In genomic region chr15:102972254-102972653, GRCm38 (mm10) we compare ENCODE assay signal across 29 mouse cellular contexts. TPM values are rescaled to one million over a fixed set of nuclear protein-coding genes. Genes with fewer than 3 reads are reported as not detected.
DNase-seq lines count a peak whose midpoint lies in the region; ATAC-seq and TF ChIP-seq lines count a peak whose summit lies in the region.
"Had no signal": no experiment of that assay in that cellular context is flagged by ENCODE, and none has a peak within 500 bp of the region (broad histone marks: within the 10 kb centered on the region; RNA-seq: fewer than 3 reads in every experiment).

No protein-coding gene starts in this region.

- no peaks in the 10 kb centered on the region for H3K27me3 ChIP-seq in kidney, postnatal 0 days (ENCODE audit: insufficient read depth, low read length)
- H3K27me3 ChIP-seq in limb, embryonic 12.5 days, result peaks cover 93% of the 10 kb centered on the region
- no peaks in the 10 kb centered on the region; the same call in 1 of the 2 replicates for H3K27me3 ChIP-seq in neural tube, embryonic 14.5 days (ENCODE audit: control insufficient read depth, insufficient read depth, low read length)
- peaks cover 86% of the 10 kb centered on the region for H3K27me3 ChIP-seq in hindbrain, embryonic 16.5 days (replicated peaks; ENCODE audit: control insufficient read depth, insufficient read depth, low read length)

- H3K27ac ChIP-seq in kidney, postnatal 0 days, result peak overlapping the region; percentile 55
- H3K27ac ChIP-seq in limb, embryonic 12.5 days, result peak overlapping the region; percentile 32; the same call in 1 of the 2 replicates
- peak overlapping the region; percentile 99 for H3K27ac ChIP-seq in neural tube, embryonic 14.5 days (ENCODE audit: low read depth, low read length)
- no peak overlapping the region for H3K27ac ChIP-seq in hindbrain, embryonic 16.5 days (ENCODE audit: low read depth, low read length)
- H3K27ac ChIP-seq: heart, embryonic 13.5 days; hindbrain, embryonic 14.5 days had no signal

- peaks cover 16% of the 10 kb centered on the region for H3K4me1 ChIP-seq in kidney, postnatal 0 days (replicated peaks; ENCODE audit: insufficient read depth, low read length)
- H3K4me1 ChIP-seq in limb, embryonic 12.5 days (replicated peaks), result peaks cover 49% of the 10 kb centered on the region
- H3K4me1 ChIP-seq in neural tube, embryonic 14.5 days (ENCODE audit: control insufficient read depth, insufficient read depth, low read length), result peaks cover 9% of the 10 kb centered on the region; the same call in 1 of the 2 replicates
- H3K4me1 ChIP-seq in hindbrain, embryonic 16.5 days (ENCODE audit: control insufficient read depth, insufficient read depth, low read depth, low read length), result no peaks in the 10 kb centered on the region

- peak; percentile 4 for DNase-seq in gastrocnemius, postnatal 25 days
- no peak for DNase-seq in gastrocnemius, adult 18-20 months (ENCODE audit: low spot score)
- DNase-seq in kidney, postnatal 0 days (ENCODE audit: low spot score), result no peak
- no peak for DNase-seq in kidney, postnatal 14 days
- DNase-seq in right cerebral cortex, adult 2 months (ENCODE audit: low spot score in 2 of 2), result no peak
- DNase-seq: adrenal gland, postnatal 36 days; cerebellum, adult 11-12 months; cerebellum, postnatal 25 days; embryo, embryonic 11 days; heart, adult 11 months; heart, postnatal 36 days; layer of hippocampus, adult 9-11 months; liver, postnatal 0 days; lung, postnatal 10 days; right cerebral cortex, postnatal 25 days had no signal

- peak overlapping the region; percentile 90 for H3K4me2 ChIP-seq in kidney, postnatal 0 days (ENCODE audit: low read length)
- peak overlapping the region; percentile 82 for H3K4me2 ChIP-seq in limb, embryonic 12.5 days
- H3K4me2 ChIP-seq in neural tube, embryonic 14.5 days (ENCODE audit: low read depth, low read length), result peak overlapping the region; percentile 94
- H3K4me2 ChIP-seq in hindbrain, embryonic 16.5 days (ENCODE audit: low read length), result no peak overlapping the region
- H3K4me2 ChIP-seq: heart, embryonic 13.5 days; hindbrain, embryonic 14.5 days had no signal

- no peak for ATAC-seq in kidney, postnatal 0 days (replicated peaks; ENCODE audit: low FRiP score, low read depth)
- ATAC-seq in limb, embryonic 12.5 days (ENCODE audit: insufficient number of reproducible peaks, insufficient read depth, low FRiP score, low TSS enrichment, low read depth), result no peak
- no peak for ATAC-seq in neural tube, embryonic 14.5 days (ENCODE audit: low read depth)
- no peak for ATAC-seq in hindbrain, embryonic 16.5 days
- ATAC-seq: forebrain, embryonic 16.5 days; liver, postnatal 0 days had no signal

- H3K9ac ChIP-seq in kidney, postnatal 0 days (ENCODE audit: low read depth, low read length), result peak overlapping the region; percentile 67
- peak overlapping the region; percentile 50 for H3K9ac ChIP-seq in limb, embryonic 12.5 days (replicated peaks)
- H3K9ac ChIP-seq in neural tube, embryonic 14.5 days (replicated peaks; ENCODE audit: low read depth, low read length), result peak overlapping the region; percentile 100
- H3K9ac ChIP-seq in hindbrain, embryonic 16.5 days (ENCODE audit: low read depth, low read length), result no peak overlapping the region
- H3K9ac ChIP-seq: heart, embryonic 13.5 days; hindbrain, embryonic 14.5 days; liver, postnatal 0 days had no signal

- peak overlapping the region; percentile 51 for H3K4me3 ChIP-seq in kidney, postnatal 0 days (replicated peaks; ENCODE audit: low read depth, low read length)
- H3K4me3 ChIP-seq in limb, embryonic 12.5 days (replicated peaks), result peak overlapping the region; percentile 34
- peak overlapping the region; percentile 87 for H3K4me3 ChIP-seq in neural tube, embryonic 14.5 days (ENCODE audit: low read depth, low read length)
- no peak overlapping the region for H3K4me3 ChIP-seq in hindbrain, embryonic 16.5 days (ENCODE audit: low read length)
- H3K4me3 ChIP-seq: heart, embryonic 13.5 days; megakaryocyte, embryonic 14.5 days had no signal

- 4% methylated on average over 21 of the region's 21 CpGs for WGBS in kidney, postnatal 0 days
- 1% methylated on average over 21 of the region's 21 CpGs for WGBS in limb, embryonic 12.5 days
- WGBS in neural tube, embryonic 14.5 days, result 2% methylated on average over 21 of the region's 21 CpGs
- under 1% methylated on average over 21 of the region's 21 CpGs for WGBS in hindbrain, embryonic 16.5 days

- H3K9me3 ChIP-seq in kidney, postnatal 0 days (replicated peaks; ENCODE audit: low read length), result no peaks in the 10 kb centered on the region
- H3K9me3 ChIP-seq in limb, embryonic 12.5 days, result no peaks in the 10 kb centered on the region
- H3K9me3 ChIP-seq in neural tube, embryonic 14.5 days (ENCODE audit: control insufficient read depth, low read length), result no peaks in the 10 kb centered on the region
- 0 out of 2 replicates have a peak, but pooled peaks cover 2% of the 10 kb centered on the region for H3K9me3 ChIP-seq in hindbrain, embryonic 16.5 days (ENCODE audit: control insufficient read depth, low read length)
- H3K9me3 ChIP-seq: heart, embryonic 13.5 days; megakaryocyte, embryonic 14.5 days had no signal

- no peak for TF ChIP-seq CTCF in kidney, postnatal 0 days (IDR thresholded peaks at IDR 0.05; ENCODE audit: low read depth)

- no peaks in the 10 kb centered on the region for H3K36me3 ChIP-seq in kidney, postnatal 0 days (ENCODE audit: insufficient read depth, low read length)
- no peaks in the 10 kb centered on the region for H3K36me3 ChIP-seq in limb, embryonic 12.5 days
- no peaks in the 10 kb centered on the region for H3K36me3 ChIP-seq in neural tube, embryonic 14.5 days (ENCODE audit: control insufficient read depth, insufficient read depth, low read length)
- no peaks in the 10 kb centered on the region for H3K36me3 ChIP-seq in hindbrain, embryonic 16.5 days (ENCODE audit: control insufficient read depth, insufficient read depth, low read length)
- H3K36me3 ChIP-seq: heart, embryonic 13.5 days had no signal

RNA-seq across cellular contexts. Expression of gene Hoxc9, which starts 4.0 kb away (rescaled TPM):
- total RNA-seq in gastrocnemius, postnatal 25 days (2021), result 1 to 10 TPM; 4.6 to 6.5 TPM
- total RNA-seq in gastrocnemius, adult 18-20 months (2021), result 1 to 10 TPM; 6.8 to 7.4 TPM
- 11.0 and 12.4 TPM in 2 replicates for polyA plus RNA-seq in kidney, postnatal 0 days (2015; fragmentation: Nextera tagmentation; extraction: Ambion mirVana)
- 3.6 TPM in 2 replicates for polyA plus RNA-seq in limb, embryonic 12.5 days (2016; fragmentation: Nextera tagmentation; extraction: Ambion mirVana)
- 46.9 and 49.8 TPM in 2 replicates for polyA plus RNA-seq in neural tube, embryonic 14.5 days (2014; fragmentation: Nextera tagmentation; extraction: Ambion mirVana)
- polyA plus RNA-seq in hindbrain, embryonic 16.5 days (2015; fragmentation: Nextera tagmentation; extraction: Ambion mirVana), result 0.16 and 0.31 TPM in 2 replicates
- total RNA-seq: heart, postnatal 36 days; liver, adult 2 months; midbrain, postnatal 0 days; neutrophil, adult 5-6 weeks had no signal
- polyA plus RNA-seq: embryonic facial prominence, embryonic 14.5 days; forebrain, embryonic 16.5 days; heart, embryonic 13.5 days; liver, adult 2 months; liver, postnatal 0 days; midbrain, postnatal 0 days; spleen, adult 2 months; stomach, embryonic 14.5 days had no signal

RNA-seq across cellular contexts. Expression of gene Hoxc5, which starts 5.0 kb away (rescaled TPM):
- total RNA-seq in gastrocnemius, postnatal 25 days (2021), result 1 to 10 TPM; 1.6 to 1.8 TPM
- total RNA-seq in gastrocnemius, adult 18-20 months (2021), result 1 to 10 TPM; 1.5 to 2.1 TPM
- polyA plus RNA-seq in kidney, postnatal 0 days (2015; fragmentation: Nextera tagmentation; extraction: Ambion mirVana), result 2.7 and 3.9 TPM in 2 replicates
- polyA plus RNA-seq in limb, embryonic 12.5 days (2016; fragmentation: Nextera tagmentation; extraction: Ambion mirVana), result 6.3 and 12.2 TPM in 2 replicates
- 3.6 and 10.2 TPM in 2 replicates for polyA plus RNA-seq in neural tube, embryonic 14.5 days (2014; fragmentation: Nextera tagmentation; extraction: Ambion mirVana)
- 19.1 and 20.4 TPM in 2 replicates for polyA plus RNA-seq in hindbrain, embryonic 16.5 days (2015; fragmentation: Nextera tagmentation; extraction: Ambion mirVana)
- total RNA-seq: heart, postnatal 36 days; neutrophil, adult 5-6 weeks had no signal
- polyA plus RNA-seq: forebrain, embryonic 16.5 days; liver, adult 2 months; liver, postnatal 0 days; midbrain, postnatal 0 days had no signal

RNA-seq across cellular contexts. Expression of gene Hoxc10, which starts 5.7 kb away (rescaled TPM):
- total RNA-seq in gastrocnemius, postnatal 25 days (2021), result 10 to 100 TPM; 61.5 to 69.5 TPM
- 10 to 100 TPM; 78.5 to 88.0 TPM for total RNA-seq in gastrocnemius, adult 18-20 months (2021)
- polyA plus RNA-seq in kidney, postnatal 0 days (2015; fragmentation: Nextera tagmentation; extraction: Ambion mirVana), result 30.6 and 34.1 TPM in 2 replicates
- polyA plus RNA-seq in limb, embryonic 12.5 days (2016; fragmentation: Nextera tagmentation; extraction: Ambion mirVana), result 20.7 and 21.2 TPM in 2 replicates
- polyA plus RNA-seq in neural tube, embryonic 14.5 days (2014; fragmentation: Nextera tagmentation; extraction: Ambion mirVana), result 46.1 and 94.7 TPM in 2 replicates
- polyA plus RNA-seq in hindbrain, embryonic 16.5 days (2015; fragmentation: Nextera tagmentation; extraction: Ambion mirVana), result not detected in 2 replicates
- total RNA-seq: heart, postnatal 36 days; liver, adult 2 months; midbrain, postnatal 0 days; neutrophil, adult 5-6 weeks had no signal
- polyA plus RNA-seq: embryonic facial prominence, embryonic 14.5 days; forebrain, embryonic 16.5 days; heart, embryonic 13.5 days; hindbrain, embryonic 14.5 days; liver, adult 2 months; liver, postnatal 0 days; midbrain, postnatal 0 days; spleen, adult 2 months; stomach, embryonic 14.5 days had no signal

RNA-seq across cellular contexts. Expression of gene Hoxc11, which starts 18.0 kb away (rescaled TPM):
- 1 to 10 TPM; 6.2 to 7.2 TPM for total RNA-seq in gastrocnemius, postnatal 25 days (2021)
- total RNA-seq in gastrocnemius, adult 18-20 months (2021), result 1 to 10 TPM; 6.7 to 8.3 TPM
- polyA plus RNA-seq in kidney, postnatal 0 days (2015; fragmentation: Nextera tagmentation; extraction: Ambion mirVana), result 1.5 and 1.8 TPM in 2 replicates
- polyA plus RNA-seq in limb, embryonic 12.5 days (2016; fragmentation: Nextera tagmentation; extraction: Ambion mirVana), result 3.5 and 5.2 TPM in 2 replicates
- not detected in 2 replicates for polyA plus RNA-seq in neural tube, embryonic 14.5 days (2014; fragmentation: Nextera tagmentation; extraction: Ambion mirVana)
- polyA plus RNA-seq in hindbrain, embryonic 16.5 days (2015; fragmentation: Nextera tagmentation; extraction: Ambion mirVana), result not detected in 2 replicates
- total RNA-seq: adrenal gland, postnatal 36 days; heart, postnatal 36 days; liver, adult 2 months; MEL; midbrain, postnatal 0 days; neutrophil, adult 5-6 weeks had no signal
- polyA plus RNA-seq: embryonic facial prominence, embryonic 14.5 days; forebrain, embryonic 16.5 days; heart, embryonic 13.5 days; hindbrain, embryonic 14.5 days; liver, adult 2 months; liver, postnatal 0 days; midbrain, postnatal 0 days; spleen, adult 2 months; stomach, embryonic 14.5 days had no signal

RNA-seq across cellular contexts. Expression of gene Hoxc8, which starts 18.2 kb away (rescaled TPM):
- total RNA-seq in gastrocnemius, postnatal 25 days (2021), result 1 to 10 TPM; 1.3 to 1.6 TPM
- total RNA-seq in gastrocnemius, adult 18-20 months (2021), result 1 to 10 TPM; 1.3 to 1.9 TPM
- 5.8 TPM in 2 replicates for polyA plus RNA-seq in kidney, postnatal 0 days (2015; fragmentation: Nextera tagmentation; extraction: Ambion mirVana)
- polyA plus RNA-seq in limb, embryonic 12.5 days (2016; fragmentation: Nextera tagmentation; extraction: Ambion mirVana), result 3.9 and 4.0 TPM in 2 replicates
- polyA plus RNA-seq in neural tube, embryonic 14.5 days (2014; fragmentation: Nextera tagmentation; extraction: Ambion mirVana), result 50.1 and 136 TPM in 2 replicates
- polyA plus RNA-seq in hindbrain, embryonic 16.5 days (2015; fragmentation: Nextera tagmentation; extraction: Ambion mirVana), result 3.2 and 9.9 TPM in 2 replicates
- total RNA-seq: heart, postnatal 36 days; liver, adult 2 months; midbrain, postnatal 0 days; neutrophil, adult 5-6 weeks had no signal
- polyA plus RNA-seq: embryonic facial prominence, embryonic 14.5 days; forebrain, embryonic 16.5 days; heart, embryonic 13.5 days; liver, adult 2 months; liver, postnatal 0 days; midbrain, postnatal 0 days; spleen, adult 2 months had no signal

Comparison
In these comparisons a context has a peak if more than half of its experiments do, and no peak if none do; other contexts are left out.
1. RNA of gene Hoxc10, which starts 5.7 kb away (polyA plus RNA-seq): 46.1 to 94.7 TPM in neural tube, embryonic 14.5 days, 30.6 to 34.1 TPM in kidney, postnatal 0 days and 20.7 to 21.2 TPM in limb, embryonic 12.5 days; not detected in hindbrain, embryonic 16.5 days; every median in the first group is over 10 times any median in the second.